Mouse (Mus musculus) cerebellum, postnatal 25 days (tissue): Measurements from ENCODE around the gene Nudt13.
A peak's percentile ranks its signal among the peaks of the same experiment; 100 is the strongest.

Source experiments
- DNase-seq, 2 experiments: peaks; one replicate each; pipeline ENCODE4 v3.0.0; 2021; ENCODE audit warnings: mixed read lengths in 2 of 2

The Nudt13 gene

DNA sequence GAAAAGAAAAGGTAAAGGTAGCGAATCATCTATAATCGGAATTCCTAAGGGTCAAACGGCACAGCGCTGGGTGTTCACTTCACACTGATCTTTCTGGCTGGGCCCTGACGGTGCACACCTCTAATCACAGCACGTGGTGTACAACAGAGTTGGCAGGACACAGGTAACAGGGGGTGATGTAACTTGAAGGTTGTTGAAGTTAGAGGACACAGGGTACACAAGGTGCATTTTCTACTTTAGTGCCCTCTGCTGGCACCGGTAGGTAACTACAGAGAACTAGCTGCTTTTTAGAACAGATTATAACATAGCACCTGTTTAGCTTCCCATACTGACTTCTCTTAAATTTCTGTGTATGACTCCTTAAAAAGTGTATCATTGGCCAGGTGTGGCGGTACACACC, 45.7 kb downstream of the Nudt13 start:
- peak in 1 of 2 experiments; percentile 39 for DNase-seq

DNA sequence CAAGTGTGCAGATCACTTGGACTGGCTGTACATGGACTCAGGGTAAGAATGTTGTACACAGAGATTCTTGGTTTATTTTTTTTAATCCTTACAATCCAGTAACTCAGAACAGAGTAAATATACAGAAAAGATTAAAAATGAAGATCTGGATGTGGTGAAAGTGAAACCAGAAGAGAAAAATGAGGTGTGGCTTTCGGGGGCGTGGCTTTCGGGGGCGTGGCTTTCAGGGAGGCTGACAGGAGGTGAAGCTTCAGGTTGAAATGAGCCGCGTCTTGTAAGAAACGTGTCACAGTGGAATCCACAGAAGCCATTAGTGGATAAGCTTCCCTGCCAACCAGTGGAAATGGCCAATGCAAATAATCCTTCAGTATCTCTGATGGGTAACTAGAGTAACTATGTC, 46.4 kb downstream of the Nudt13 start:
- no peak for DNase-seq

DNA sequence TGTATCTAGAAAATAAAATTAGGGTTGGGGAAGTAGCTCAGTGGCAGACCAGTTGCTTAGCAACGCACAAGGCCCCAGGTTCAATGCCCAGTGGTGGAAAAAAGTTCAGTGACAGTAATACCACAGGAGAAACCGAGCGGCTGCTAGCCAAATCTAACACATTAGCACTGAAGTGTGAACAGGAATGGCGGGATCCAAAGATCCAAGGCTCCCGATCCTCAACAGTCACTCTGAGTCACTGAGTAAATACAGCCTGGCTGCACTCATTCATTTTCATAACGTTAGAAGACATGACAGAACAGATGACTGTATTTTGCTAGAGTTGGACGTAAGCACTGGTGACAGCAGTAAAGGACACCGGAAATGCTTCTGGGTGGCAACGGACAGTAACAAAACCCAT, 51.4 kb downstream of the Nudt13 start:
- no peak for DNase-seq

DNA sequence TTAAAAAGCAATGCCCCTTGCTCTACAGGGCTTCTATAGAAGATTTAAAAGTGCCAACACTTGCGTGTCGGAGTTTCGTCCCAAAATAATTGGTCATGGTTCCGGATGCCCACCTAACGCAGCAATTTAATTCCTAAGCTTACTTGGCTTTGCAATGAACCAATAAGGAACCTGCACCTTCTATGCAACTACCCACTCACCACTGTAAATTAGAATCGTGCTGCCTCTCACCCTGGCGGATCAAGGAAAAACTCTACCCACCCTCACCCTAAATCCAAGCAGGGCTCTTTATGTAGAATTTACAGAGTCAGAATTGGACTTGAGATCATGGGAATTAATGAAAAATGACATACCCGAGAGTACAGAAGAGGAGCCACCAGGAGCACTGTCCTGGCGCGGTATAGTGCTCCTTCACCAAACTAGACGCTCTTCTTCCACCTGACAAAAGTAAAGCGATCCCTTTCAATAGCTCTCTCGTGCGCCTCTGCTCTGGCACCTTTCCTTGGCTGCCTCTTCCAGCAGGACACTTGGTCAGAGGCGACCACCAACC, 53.0 kb downstream of the Nudt13 start:
- DNase-seq = no peak

DNA sequence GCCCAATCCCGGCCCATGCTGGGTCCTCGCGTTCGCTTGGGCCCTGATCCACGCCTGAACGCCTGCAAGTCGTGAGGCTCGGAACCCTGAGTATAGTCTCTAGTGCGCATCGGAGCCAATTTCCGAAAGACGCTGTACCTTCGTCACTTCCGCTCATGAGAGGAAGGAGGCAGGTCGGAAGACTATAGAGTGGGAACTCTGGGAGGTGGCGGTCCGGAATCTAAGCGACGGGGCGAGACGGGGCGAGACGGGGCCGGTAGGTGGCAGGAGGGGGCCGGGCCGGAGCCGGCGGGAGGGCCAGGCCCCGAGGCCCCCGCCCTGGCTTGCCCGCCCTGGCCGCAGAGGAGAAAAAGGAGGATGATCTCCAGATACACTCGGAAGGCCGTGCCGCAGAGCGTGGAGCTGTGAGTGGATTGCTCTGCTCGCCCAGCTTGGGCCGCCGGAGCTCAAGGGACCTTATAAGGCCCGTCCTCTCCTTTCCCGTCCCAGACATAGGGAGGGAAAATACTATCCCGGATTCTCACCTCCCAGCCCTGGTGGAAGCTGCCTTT, 53.6 kb downstream of the Nudt13 start, which contains the start of the genes Ecd and Fam149b:
Ecd (minus strand) TSS at position 131 of the 551 bp plus-strand sequence.
Fam149b (plus strand) TSS at position 172 of the 551 bp plus-strand sequence.
- peak; percentile 93 for DNase-seq

DNA sequence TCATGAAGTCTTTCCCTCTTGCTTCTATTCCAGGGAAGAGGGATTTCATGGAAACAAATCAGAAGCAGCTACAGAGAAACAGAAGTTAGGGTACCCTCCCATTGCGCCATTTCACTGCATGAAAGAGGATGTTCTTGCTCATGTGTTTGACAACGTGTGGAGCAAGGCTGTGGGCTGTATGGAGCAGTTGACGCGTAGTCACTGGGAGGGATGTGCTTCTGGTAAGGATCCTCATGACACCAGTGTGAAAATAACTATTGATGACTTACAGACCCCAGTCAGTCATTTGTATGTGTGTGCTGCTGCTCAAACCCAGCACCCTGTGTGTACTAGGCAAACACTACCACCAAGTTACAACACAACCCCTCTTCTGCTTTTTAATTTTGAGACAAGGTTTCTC, 68.7 kb downstream of the Nudt13 start:
- no peak for DNase-seq
